Mouse (Mus musculus): Measurements from ENCODE around the gene Ubac2.

Ubac2 gene

GRCm38 (mm10) chr14:121951399-121952045 lies 73.1 kb downstream of the Ubac2 start:
- DNase-seq (ENCODE audit: low spot score in 2 of 2) = no peak

- DNase-seq (ENCODE audit: low spot score in 2 of 2) = no peak
Observed at GRCm38 (mm10) chr14:121952046-121952400, 73.6 kb downstream of the Ubac2 start.

- no peak for DNase-seq (ENCODE audit: low spot score in 2 of 2)
Observed at GRCm38 (mm10) chr14:121954129-121954528, 75.7 kb downstream of the Ubac2 start.

- DNase-seq (ENCODE audit: low spot score in 2 of 2) = no peak
Observed at GRCm38 (mm10) chr14:121954608-121955007, 76.2 kb downstream of the Ubac2 start.

GRCm38 (mm10) chr14:121955176-121955795 lies 76.9 kb downstream of the Ubac2 start:
- DNase-seq (ENCODE audit: low spot score in 2 of 2) = no peak

GRCm38 (mm10) chr14:121956291-121956690 lies 77.9 kb downstream of the Ubac2 start:
- no peak for DNase-seq (ENCODE audit: low spot score in 2 of 2)

- no peak for DNase-seq (ENCODE audit: low spot score in 2 of 2)
Observed at GRCm38 (mm10) chr14:121957176-121957871, 78.9 kb downstream of the Ubac2 start.

- no peak for DNase-seq (ENCODE audit: low spot score in 2 of 2)
Observed at GRCm38 (mm10) chr14:121958041-121958750, 79.8 kb downstream of the Ubac2 start.

- no peak for DNase-seq (ENCODE audit: low spot score in 2 of 2)
Observed at GRCm38 (mm10) chr14:121958751-121959537, 80.5 kb downstream of the Ubac2 start.

- no peak for DNase-seq (ENCODE audit: low spot score in 2 of 2)
Observed at GRCm38 (mm10) chr14:121959538-121959980, 81.1 kb downstream of the Ubac2 start.

- no peak for DNase-seq (ENCODE audit: low spot score in 2 of 2)
Observed at GRCm38 (mm10) chr14:121960031-121960430, 81.6 kb downstream of the Ubac2 start.

- no peak for DNase-seq (ENCODE audit: low spot score in 2 of 2)
Observed at GRCm38 (mm10) chr14:121960531-121960930, 82.1 kb downstream of the Ubac2 start.

- DNase-seq (ENCODE audit: low spot score in 2 of 2) = no peak
Observed at GRCm38 (mm10) chr14:121960997-121961396, 82.6 kb downstream of the Ubac2 start.

GRCm38 (mm10) chr14:121961496-121962127 lies 83.2 kb downstream of the Ubac2 start:
- DNase-seq (ENCODE audit: low spot score in 2 of 2) = no peak

- DNase-seq (ENCODE audit: low spot score in 2 of 2) = no peak
Observed at GRCm38 (mm10) chr14:121962128-121962890, 83.9 kb downstream of the Ubac2 start.

GRCm38 (mm10) chr14:121963251-121963941 lies 85.0 kb downstream of the Ubac2 start:
- DNase-seq (ENCODE audit: low spot score in 2 of 2) = no peak

GRCm38 (mm10) chr14:121963942-121964335 lies 85.5 kb downstream of the Ubac2 start:
- no peak for DNase-seq (ENCODE audit: low spot score in 2 of 2)

- no peak for DNase-seq (ENCODE audit: low spot score in 2 of 2)
Observed at GRCm38 (mm10) chr14:121964990-121965389, 86.6 kb downstream of the Ubac2 start, which contains the start of gene Gpr183. Gene Gpr183, minus strand, starts transcription at chr14:121965195.

- no peak for DNase-seq (ENCODE audit: low spot score in 2 of 2)
Observed at GRCm38 (mm10) chr14:121965461-121965860, 87.0 kb downstream of the Ubac2 start.

GRCm38 (mm10) chr14:121967095-121967494 lies 88.7 kb downstream of the Ubac2 start:
- no peak for DNase-seq (ENCODE audit: low spot score in 2 of 2)
